Mouse (Mus musculus) bone marrow, adult 2 months (tissue): ENCODE data around the gene Slc34a2. TPM values are rescaled to one million over a fixed set of nuclear protein-coding genes. Genes with fewer than 3 reads are reported as not detected.

ENCODE experiments used
- H3K27ac ChIP-seq: fragments of 200-500 bp; 2 replicates; pipeline ENCODE4 v1.5.1; 2012; ENCODE audit warnings: low read depth, mild to moderate bottlenecking, control low read depth, inconsistent platforms, low read length; ENCODE audit not compliant: control insufficient read depth, poor library complexity, insufficient read depth
- H3K4me1 ChIP-seq: fragments of 200-500 bp; 2 replicates; pipeline ENCODE4 v1.6.1; 2011; ENCODE audit warnings: low read length; ENCODE audit not compliant: control insufficient read depth, insufficient read depth
- H3K4me3 ChIP-seq: fragments of 200-500 bp; replicated peaks from 2 replicates; pipeline ENCODE3; 2011; ENCODE audit warnings: mild to moderate bottlenecking, low read depth, low read length, control low read depth; ENCODE audit not compliant: control insufficient read depth
- CTCF ChIP-seq: fragments of 200-500 bp; IDR thresholded peaks from 2 replicates; pipeline ENCODE4 v1.5.1; 2011; ENCODE audit warnings: low read length, control low read depth; ENCODE audit not compliant: control insufficient read depth, insufficient read depth
- POLR2A ChIP-seq: fragments of 200-500 bp; IDR thresholded peaks from 2 replicates; pipeline ENCODE4 v1.6.1; 2011; ENCODE audit warnings: low read depth, mild to moderate bottlenecking, control low read depth, low read length, borderline replicate concordance; ENCODE audit not compliant: control insufficient read depth
- WGBS: fragments of 180-500 bp; shearing (Covaris S2); methylation state at CpG from one replicate; pipeline ENCODE4 v1.1.7; 2018; 5-methylcytosine and 5-hydroxymethylcytosine counted together
- polyA plus RNA-seq: library from polyadenylated mRNA; stranded (reverse); fragments of >200 nt; gene quantifications from 2 replicates; pipeline ENCODE4 v1.2.4, GENCODE M21; 2011; ENCODE audit warnings: low replicate concordance; ENCODE audit not compliant: missing spikeins, insufficient read depth, insufficient read length

Gene Slc34a2
- polyA plus RNA-seq, 1 experiment: 0.87 TPM

DNA sequence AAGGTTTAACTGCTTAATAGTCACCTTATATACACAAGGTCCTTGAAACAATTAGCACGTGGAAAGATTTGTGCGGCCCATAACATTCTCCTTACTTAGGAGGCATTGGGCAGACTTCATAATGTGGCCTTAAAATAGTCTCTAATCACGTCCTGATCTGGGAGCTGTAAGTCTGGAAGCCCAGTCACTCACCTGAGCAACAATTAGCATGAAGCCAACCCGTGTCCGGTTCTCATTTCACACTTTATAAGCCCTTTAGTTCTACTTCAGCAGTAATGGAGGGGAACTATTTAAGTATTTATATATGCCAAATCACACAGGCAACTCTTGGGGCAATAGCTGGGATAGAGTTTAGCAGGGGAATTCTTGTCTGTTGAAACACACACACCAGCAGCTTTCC is 21.3 kb upstream of the Slc34a2 start:
- Histone ChIP-seq H3K27ac (no peak overlapping the region), H3K4me3 (no peak overlapping the region), H3K4me1 (no peaks in the 10 kb centered on the region)
- 83% methylated on average over 5 of the region's 5 CpGs for WGBS
- TF ChIP-seq CTCF: no peak
- no peak for TF ChIP-seq POLR2A

DNA sequence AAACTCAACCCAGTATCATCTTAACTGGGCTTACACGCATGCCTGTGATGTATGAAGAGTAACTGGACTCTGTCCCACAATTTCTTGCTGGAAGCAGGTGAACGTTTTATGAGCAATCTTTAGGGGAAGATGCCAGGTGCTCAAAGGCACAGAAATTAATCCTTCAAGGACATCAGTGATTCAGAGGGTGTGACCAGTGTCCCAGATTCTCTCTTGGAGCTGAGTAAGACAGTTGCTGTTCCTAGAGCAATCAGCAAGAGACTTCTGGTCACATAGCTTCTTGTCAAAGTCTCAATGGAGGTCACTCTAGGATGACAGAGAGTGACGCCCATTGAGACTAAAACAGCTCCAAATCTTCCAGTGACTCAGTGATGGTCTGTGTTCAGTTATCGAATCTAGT is 19.6 kb upstream of the Slc34a2 start:
- Histone ChIP-seq H3K27ac (no peak overlapping the region), H3K4me3 (no peak overlapping the region), H3K4me1 (no peaks in the 10 kb centered on the region)
- TF ChIP-seq CTCF (no peak), POLR2A (no peak)
- WGBS: 75% methylated on average over 4 of the region's 4 CpGs

DNA sequence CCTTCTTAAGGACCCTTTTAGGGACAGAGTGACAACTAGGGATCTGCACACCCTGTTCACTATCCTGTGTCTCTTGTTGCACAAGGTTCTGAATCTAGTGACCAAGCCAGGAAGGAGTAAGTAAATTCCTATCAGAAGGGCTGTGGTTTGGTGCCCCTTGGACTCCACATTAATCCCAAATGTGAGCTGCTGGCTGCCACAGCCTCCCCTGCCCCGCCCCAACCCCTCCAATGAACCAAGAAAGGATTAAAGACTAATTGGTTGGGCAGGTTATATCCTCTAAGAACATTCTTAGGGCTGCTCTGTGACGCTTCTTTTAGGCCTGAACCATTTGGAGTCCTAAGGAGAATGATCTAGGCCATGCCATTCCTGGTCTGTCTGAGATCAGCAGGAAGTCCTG is 14.4 kb upstream of the Slc34a2 start:
- WGBS: 75% methylated on average over 2 of the region's 2 CpGs
- TF ChIP-seq CTCF (no peak), POLR2A (no peak)
- Histone ChIP-seq H3K4me1 (no peaks in the 10 kb centered on the region), H3K4me3 (no peak overlapping the region), H3K27ac (no peak overlapping the region)

DNA sequence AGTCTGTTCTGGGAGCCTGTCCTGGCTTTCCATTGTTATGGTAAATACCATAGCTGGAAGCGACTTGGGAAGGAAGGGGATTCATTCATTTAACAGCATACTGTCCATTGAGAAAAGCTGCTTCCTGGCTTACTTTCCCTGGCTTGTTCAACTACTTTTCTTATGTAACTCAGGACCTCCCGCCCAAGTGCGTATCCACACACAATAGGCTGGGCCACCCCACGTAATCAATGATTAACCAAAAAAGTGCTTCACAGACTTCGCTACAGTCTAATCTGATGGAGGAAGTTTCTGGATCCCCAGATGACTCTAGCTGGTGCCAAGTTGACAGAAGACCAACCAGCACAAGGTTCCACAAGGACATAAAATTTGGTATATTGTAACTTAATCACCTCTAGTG is 14.0 kb upstream of the Slc34a2 start:
- WGBS: 85% methylated on average over 5 of the region's 5 CpGs
- Histone ChIP-seq H3K27ac (no peak overlapping the region), H3K4me3 (no peak overlapping the region), H3K4me1 (no peaks in the 10 kb centered on the region)
- TF ChIP-seq POLR2A (no peak), CTCF (no peak)

DNA sequence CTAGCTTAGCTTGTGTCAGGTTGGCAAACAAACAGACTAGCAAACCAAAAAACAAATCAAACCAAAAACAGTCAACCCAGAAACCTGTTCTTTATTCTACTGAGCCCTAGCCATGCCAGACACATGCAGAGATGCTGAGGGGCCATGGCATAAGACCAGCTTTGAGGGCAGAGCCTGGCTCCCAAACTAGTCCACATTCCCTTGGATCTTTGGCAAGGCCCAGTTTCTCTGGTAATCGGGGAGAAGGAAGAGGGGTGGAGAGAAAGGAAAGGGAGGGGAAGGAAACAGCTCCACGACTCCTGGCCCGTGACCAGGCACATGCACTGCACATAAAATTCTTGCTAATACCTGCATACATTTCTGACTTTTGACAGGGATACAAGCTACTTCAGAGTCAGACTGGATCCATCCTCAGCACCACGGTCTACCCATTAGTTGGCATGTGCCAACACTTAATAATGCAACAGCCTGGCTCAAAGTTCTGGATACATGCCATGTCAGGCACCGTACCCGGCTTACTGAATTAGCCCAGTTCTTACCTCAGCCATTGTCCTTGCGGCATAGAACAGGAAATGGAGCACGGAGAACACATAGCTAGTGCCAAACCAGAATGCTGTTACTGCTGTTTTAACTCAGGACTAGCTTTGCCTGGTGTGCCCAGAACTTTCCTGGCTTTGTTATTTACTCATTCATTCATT is 12.5 kb upstream of the Slc34a2 start:
- no peak for TF ChIP-seq POLR2A
- TF ChIP-seq CTCF: no peak
- 73% methylated on average over 8 of the region's 8 CpGs for WGBS
- Histone ChIP-seq H3K27ac (no peak overlapping the region), H3K4me1 (no peaks in the 10 kb centered on the region), H3K4me3 (no peak overlapping the region)

DNA sequence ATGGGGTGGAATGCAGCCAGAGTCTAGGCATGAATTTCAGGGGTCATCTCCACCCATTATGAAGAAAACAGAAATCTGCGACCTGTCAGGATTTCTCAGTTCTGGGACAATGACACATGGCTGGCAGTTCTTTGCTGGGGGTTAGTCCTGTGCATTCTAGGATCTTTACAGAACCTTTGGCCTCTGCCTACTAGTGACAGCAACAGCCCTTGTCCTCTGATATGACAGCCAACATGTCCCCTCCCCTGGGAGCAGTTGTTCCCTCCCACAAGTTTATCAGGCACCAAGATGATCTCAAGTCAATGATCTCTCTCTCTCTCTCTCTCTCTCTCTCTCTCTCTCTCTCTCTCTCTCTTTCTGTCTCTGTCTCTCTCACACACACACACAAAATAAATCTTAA is 6.5 kb upstream of the Slc34a2 start:
- Histone ChIP-seq H3K27ac (no peak overlapping the region), H3K4me3 (no peak overlapping the region), H3K4me1 (no peaks in the 10 kb centered on the region)
- TF ChIP-seq POLR2A (no peak), CTCF (no peak)
- 67% methylated on average over 1 of the region's 1 CpGs for WGBS

DNA sequence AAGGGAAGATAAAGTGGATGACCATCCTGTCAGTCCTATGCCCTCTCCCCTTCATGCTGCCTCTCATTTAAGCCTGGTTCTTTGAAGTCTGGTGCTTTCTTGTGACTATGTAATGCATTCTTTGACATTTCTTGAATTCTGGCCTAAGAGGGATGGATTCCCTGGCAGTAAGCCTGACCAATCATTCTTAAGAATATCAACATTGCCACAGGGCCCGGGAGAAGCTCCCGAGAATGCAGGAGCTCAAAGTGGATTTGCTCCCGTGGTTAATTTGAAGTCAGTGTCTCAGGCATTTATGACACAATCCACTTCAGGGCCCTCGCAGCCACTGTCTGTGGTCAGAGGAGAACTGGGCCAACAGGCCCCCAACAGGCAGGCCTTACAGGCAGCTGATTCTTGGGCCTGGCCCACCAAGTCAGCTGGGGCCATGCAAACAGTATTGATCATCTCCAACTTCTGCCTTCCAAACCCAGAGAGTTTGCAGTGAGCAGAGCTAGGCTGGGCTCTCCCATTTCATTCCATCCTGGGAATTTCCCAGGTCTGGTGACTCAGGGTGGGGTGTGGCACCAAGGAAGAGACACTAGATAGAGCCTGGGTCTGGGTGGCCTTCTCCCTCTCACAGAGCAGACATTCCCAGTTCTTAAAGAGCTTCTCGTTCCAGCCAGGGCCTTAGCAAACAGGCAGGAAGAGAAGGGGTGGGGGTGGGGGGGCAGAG is 4.3 kb downstream of the Slc34a2 start:
- Histone ChIP-seq H3K4me3 (no peak overlapping the region), H3K27ac (no peak overlapping the region), H3K4me1 (no peaks in the 10 kb centered on the region)
- TF ChIP-seq CTCF (no peak), POLR2A (no peak)
- 71% methylated on average over 5 of the region's 5 CpGs for WGBS

DNA sequence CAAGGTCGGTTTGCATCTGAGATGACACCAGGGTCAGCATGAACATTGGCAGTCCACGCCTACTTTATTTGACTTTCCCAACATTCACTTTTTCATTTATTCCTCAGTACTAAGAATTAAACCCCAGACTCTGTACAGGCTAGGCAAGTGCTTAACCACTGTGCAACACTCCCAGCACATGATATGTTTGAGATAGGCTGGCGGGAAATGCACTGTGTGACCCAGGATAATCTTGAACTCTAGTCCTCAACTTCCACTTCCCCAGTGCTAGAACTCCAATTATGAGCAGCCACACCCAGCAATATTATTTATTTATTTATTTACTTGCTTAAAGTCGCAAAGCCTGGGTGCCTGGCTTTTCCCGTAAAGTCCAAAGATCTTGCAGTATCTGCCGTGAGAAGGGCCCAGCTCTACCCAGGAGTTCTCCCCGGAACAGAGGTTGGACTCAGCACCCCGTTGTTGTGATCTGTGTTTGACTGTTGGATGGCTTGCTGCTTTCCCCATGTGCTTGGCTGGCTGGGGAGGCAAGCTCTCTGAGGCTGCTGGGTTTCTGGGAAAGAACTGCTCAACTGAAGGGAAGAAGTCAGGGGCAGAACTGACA is 5.0 kb downstream of the Slc34a2 start:
- H3K4me1 ChIP-seq: no peaks in the 10 kb centered on the region
- H3K4me3 ChIP-seq: no peak overlapping the region
- H3K27ac ChIP-seq: no peak overlapping the region
- 85% methylated on average over 8 of the region's 8 CpGs for WGBS
- TF ChIP-seq POLR2A (no peak), CTCF (no peak)
